Mouse (Mus musculus) heart, postnatal 0 days (tissue): Measurements from ENCODE around the gene Rdh11.

Source experiments
- CTCF ChIP-seq: IDR thresholded peaks from 2 replicates; pipeline ENCODE4 v1.5.1; 2016; ENCODE audit warnings: antibody characterized with exemption, control low read depth, low read depth
- EP300 ChIP-seq: IDR thresholded peaks from 2 replicates; pipeline ENCODE4 v1.6.1; 2016; ENCODE audit warnings: antibody characterized with exemption, low read depth

GRCm38 (mm10) chr12:79191701-79192100 is 392 bp downstream of the Rdh11 start:
- TF ChIP-seq EP300 (no peak), CTCF (peak; percentile 50)
